Mouse (Mus musculus): ENCODE measurements around the gene Ecm1.

Gene Ecm1

GRCm38 (mm10) chr3:95689940-95690339 is 49.4 kb downstream of the Ecm1 start:
- DNase-seq (ENCODE audit: low read depth, low spot score): no peak

- no peak for DNase-seq (ENCODE audit: low read depth, low spot score)
Measured at GRCm38 (mm10) chr3:95689171-95689915, 50.0 kb downstream of the Ecm1 start.

DNA sequence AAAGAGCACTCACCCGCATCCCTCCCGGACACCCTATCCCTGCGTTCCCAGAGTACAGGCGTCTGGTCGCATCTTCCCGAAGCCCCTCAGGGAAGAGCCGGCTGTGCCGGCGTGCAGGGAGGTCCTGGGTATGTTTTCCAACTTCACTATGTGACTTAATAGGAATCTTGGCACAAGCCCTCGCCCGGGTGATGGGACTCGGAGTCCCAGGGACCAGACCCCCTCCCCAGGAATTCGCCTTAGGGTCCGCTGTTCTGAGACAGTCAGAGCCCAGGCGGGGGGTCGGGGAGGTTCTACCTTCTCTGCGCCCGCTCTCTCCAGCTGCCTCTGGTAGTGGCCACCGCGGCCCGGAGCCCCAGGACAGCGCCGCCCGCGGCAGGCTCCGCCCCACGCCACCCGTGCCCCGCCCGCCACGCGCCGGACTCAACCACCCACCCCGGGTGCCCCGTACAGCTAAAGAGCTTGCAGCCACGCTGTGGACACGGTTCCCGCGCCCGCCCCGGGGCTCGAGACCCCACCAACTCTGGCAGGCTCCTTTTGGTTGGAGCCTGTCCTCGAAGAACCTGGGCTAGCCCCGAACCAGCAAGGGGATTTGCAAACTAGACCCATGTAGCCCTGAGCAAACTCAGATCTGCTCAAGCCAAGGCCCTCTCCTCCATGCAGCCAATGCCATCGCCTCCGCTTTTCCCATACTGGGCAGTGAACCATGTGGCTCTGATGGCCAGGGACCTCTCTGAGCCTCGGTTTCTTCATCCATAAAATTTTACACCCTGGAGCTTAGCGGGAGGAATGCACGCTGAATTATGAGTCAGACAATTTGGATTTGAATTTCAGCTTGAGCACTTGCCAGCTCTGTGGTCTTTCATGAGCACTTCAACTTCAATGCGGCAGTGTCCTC is 51.6 kb downstream of the Ecm1 start, which contains the start of gene Adamtsl4:
Adamtsl4 (minus strand) TSS at position 394 of the 898 bp plus-strand sequence.
- no peak for DNase-seq (ENCODE audit: low read depth, low spot score)

DNA sequence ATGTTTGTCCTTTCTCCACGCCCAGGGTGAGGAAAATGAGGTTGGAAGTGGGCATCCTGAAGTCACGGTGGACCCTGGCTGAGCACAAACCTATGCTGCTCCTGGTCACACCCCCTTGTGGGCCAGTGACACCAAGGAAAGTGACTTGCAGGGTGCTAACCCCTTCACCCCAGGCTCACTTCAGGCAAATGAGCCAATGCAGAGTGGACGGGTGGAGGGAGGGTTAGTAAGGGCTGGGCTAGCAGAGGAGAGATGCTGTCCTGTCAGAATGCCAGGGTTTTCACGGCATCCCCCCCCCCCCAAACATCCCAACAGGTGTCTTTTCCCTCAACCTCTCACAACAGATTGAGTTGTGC is 52.2 kb downstream of the Ecm1 start:
- no peak for DNase-seq (ENCODE audit: low read depth, low spot score)

DNA sequence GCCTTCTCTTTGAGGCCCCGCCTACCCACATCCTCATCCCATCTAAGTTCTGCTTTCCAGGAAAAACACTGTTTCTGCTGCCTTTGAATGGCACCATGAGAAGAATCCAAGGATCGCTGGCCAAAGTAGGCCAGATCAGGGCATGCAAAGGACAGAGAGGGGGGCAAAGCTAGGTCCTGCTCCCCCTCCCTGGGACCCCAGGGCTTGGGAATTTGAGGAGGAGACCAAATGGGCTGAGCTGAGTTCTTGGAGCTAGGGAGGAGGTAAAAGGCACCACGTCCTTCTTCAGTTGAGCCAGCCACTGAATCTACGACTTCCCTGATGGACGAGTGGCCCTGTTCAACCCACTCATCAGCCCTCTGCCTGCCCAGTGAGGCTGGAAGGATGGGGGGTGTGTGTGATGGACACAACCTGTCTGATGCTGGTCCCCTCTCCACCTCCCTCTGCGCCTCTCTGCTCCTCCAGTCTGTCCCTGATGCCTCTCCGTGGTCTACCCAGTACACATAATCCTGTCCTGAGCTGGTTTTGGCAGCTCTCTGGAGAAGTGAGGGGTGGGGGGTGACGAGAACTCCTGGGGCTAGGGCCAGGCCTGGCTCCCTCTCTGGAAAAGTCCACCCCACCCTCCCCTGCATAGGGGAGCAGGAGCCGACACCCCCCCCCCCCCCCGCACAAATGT is 52.7 kb downstream of the Ecm1 start:
- no peak for DNase-seq (ENCODE audit: low read depth, low spot score)

DNA sequence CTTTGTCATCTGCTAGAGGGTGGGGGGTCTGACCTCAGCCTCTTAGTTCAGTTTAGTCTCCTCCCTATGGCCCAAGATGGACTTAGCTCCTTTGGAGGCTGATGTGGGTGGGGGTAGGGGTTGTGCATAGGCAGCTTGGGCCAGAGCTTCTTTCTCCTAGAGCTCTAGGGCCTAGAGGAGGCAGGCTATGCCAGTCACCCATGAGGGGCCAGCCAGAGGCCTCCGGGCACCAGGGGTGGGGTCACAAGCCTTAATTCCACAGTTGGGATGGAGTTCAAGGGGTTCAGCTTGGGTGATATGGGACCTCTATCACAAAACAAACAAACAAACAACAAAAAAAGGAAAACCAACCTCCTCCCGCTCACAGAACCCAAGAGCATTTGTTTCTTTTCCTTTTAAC is 53.7 kb downstream of the Ecm1 start:
- no peak for DNase-seq (ENCODE audit: low read depth, low spot score)

GRCm38 (mm10) chr3:95685301-95685700 is 54.1 kb downstream of the Ecm1 start:
- DNase-seq (ENCODE audit: low read depth, low spot score): no peak

GRCm38 (mm10) chr3:95684846-95685245 is 54.5 kb downstream of the Ecm1 start:
- DNase-seq (ENCODE audit: low read depth, low spot score): no peak
